Mouse (Mus musculus): ENCODE measurements around the gene Mast3.

Mast3 gene

DNA sequence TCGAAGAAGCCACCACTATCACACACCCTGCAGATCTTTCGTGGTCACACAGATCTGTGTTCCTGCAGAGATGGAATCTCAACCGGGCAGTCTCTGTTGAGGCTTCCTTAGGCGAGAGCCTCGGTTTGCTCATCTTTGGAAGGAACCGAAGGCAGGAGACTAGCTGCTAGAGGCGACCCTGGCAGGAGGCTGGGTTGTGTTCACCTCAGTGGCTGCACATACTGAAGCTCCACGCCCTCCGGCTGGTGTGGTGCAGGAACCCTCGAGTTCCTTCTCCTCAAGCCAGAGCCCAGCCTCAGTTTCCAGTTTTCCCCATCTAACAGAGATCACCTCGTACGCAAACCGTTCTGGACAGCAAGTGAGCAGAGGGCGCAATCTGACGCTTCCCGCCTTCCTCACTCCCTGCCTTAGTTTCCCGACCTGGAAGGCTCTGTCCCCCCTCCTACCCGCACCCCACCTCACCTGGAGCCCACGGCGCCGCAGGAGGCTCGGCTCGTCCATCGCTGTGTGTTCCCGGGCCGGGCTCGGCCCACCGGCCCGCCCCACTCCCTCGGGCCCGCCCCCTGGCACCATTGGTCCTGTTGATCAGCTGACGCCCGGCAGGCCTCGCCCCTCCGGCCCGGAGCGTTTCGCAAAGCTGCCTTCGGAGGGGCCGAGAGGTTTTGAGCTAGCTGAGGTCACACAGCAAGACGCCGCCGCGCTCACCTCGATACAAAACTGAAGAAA lies at the start of gene Mast3:
Gene Mast3, minus strand, starts transcription at position 574 of the 726 bp plus-strand sequence.
- DNase-seq (ENCODE audit: low spot score): peak; percentile 93

DNA sequence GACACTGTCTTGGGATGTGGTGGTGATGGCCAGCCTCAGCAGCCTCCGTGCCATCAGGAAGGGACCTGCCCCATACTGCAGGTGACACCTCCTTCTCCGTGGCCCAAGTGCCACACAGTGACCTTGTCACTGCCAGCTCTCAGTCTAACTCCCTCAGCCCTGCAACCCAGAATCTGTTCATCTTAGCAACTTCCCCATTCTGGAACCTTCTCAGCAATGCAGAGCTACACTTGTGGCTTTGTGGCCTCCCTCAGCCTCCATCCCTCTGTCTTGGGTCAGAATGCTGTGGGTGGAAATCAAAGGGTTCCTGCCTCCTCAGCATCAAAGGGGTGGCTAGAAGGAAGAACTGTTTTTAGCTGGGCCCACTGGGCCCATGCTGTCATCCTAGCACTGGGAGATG lies 49.0 kb upstream of the Mast3 start:
- no peak for DNase-seq (ENCODE audit: low spot score)

DNA sequence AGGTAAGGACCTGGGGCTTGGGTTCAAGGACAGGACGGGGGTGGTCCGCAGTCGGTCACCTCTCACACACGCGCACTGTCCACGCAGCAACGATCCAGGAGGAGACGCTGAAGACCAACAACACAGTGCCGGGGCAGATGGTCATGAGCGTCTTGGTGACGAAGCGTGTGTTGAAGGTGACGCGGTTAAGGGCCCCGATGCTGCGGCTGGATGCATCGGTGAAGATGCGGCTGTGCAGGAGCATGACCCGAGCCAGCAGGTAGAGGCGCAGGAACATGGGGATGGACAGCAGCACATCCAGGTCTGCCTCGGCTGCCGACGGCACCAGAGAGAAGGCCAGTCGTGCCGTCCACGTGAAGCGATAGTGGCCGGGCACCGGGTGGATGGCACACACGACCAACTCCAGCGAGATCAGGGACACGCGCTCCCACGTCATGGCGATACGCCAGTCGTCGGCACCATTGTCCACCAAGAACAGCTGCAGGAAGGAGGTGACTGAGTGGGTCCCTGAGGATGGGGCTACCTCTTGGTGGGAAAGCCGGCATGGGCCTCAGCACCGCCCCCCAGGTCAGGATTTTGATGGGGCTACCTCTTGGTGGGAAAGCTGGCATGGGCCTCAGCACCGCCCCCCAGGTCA lies 47.9 kb upstream of the Mast3 start:
- DNase-seq (ENCODE audit: low spot score): no peak

DNA sequence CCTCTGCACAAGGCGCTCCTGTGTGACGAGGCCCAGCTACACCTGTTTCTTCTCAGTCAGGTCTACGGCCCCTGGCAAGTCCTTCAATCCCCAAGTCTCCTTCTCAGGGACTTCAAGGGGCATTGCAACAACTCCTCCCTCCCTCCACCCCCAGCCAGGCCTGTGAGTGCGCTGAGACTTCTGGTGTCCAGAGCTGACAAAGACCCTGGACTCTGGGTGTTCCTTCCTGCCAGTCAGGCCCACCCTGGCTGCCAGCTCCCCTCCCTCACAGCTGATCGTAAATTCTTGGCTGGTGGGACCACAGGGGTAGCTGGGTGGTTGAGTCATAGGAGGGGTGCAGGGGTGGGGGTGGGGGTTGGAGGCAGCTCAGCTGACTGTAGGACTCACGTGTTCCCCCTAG lies 47.0 kb upstream of the Mast3 start:
- DNase-seq (ENCODE audit: low spot score): no peak

DNA sequence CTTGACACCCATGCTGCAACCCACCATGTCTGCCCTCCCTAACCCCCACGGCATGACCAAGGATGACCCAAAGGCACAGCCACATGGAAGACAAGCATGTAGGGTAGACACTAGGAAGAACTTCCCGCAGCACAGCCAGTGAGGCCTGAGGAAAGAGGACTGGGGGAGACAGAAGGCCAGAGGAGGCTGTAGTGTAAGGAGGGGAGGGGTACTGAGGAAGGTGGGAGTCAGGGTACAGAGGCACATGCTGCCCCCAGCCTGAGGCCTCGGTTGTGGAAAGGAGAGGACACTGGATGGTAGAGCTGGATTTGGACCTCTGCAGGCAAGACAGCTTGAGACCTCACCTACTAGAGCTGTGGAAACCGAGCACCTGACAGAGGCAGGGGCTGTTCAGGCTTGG lies 46.1 kb upstream of the Mast3 start:
- no peak for DNase-seq (ENCODE audit: low spot score)

DNA sequence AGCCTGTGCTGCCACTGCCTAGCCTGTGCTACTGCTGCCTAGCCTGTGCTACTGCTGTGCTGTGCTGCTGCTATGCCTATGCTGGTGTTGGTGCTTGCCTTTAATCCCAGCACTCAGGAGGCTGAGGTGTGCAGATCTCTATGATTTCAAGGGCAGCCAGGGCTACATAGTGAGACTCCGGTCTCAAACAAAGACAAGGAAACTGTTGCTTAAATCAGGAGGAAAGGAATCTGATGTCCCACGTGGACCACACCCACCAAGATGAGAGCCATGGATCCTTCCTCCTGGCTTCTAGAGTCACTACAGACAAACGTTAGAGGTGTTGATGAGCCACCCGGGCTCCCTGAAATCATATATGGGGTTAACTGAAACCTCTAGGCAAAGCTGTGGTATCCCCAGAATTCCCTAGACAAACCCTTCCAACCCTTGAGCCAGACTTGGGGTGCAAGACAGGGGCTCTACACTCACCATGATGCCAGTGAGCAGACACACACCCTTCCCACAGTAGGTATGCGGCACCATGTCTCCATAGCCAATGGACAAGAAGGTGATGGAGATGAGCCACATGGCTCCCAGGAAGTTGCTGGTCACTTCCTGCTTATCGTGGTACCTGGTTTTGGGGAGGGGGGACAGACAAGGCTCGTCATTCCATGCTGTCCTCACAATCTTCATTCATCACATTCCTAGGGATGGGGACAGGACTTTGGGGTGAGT lies 45.4 kb upstream of the Mast3 start:
- no peak for DNase-seq (ENCODE audit: low spot score)

DNA sequence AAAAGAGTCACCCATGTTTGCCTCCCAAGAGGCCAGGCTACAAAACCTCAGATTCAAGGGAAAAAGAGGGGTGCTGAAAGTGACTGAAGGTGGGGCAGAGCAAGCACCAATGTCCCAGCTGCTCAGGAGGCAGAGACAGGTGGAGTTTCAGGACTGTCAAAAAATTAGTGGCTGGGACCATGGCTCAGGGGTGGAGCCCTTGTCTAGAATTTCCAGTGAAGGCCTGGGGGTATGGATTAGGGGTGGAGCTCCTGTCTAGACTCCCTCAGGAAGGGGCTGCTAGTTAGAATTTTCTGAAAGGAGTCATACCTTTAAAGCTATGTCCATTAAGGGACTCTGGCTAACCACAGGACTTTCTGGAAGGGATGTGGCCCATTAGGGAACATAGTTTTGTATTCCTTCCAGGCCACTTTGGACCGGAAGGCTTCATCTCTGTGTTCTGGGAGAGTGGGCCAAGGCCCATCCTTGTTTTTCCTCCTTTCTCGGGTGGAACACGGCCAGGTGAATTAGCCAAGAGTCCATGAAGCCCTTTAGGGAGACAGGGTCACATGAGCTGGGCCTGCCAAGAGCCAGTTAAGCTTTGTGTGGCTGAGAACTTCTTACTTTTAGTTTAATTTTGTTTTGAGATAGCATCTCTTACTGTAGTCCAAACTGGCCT lies 44.6 kb upstream of the Mast3 start:
- DNase-seq (ENCODE audit: low spot score): no peak

DNA sequence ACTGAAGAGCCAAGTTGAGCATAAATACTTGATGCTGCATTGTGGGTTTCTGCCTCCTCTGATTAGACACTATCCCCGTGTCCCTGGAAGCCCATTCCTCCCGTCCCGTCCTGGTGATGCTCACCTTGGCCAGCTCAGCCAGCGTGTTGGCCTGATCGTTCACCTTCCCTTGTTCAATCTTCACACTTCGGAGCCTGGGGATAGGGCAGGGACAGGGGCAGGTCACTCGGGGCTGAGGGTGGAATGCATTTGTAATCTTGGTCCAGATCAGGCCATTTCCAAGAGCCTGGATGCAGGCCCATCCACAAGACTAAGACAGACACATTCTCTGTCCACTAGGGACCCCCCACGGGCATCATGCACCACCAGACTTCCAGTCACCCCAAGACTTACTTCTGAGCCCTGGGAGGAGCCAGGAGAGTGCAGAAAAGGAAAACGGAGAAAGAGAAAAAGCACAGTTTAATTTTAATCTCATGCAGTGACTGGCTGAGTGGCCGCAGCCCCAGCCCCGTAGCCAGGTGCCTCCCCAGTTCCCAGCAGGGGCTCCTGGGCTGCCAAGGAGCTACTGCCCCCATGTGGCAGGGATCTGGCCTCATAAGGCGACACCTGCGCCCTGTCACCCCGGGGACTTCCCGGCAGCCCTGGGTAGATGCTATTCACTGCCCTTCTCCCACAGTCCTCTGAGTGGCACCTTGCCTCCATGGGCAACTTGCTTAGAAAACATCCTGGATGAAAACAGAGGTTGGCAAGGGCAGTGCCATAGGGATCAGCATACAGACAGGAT lies 41.7 kb upstream of the Mast3 start:
- DNase-seq (ENCODE audit: low spot score): no peak

DNA sequence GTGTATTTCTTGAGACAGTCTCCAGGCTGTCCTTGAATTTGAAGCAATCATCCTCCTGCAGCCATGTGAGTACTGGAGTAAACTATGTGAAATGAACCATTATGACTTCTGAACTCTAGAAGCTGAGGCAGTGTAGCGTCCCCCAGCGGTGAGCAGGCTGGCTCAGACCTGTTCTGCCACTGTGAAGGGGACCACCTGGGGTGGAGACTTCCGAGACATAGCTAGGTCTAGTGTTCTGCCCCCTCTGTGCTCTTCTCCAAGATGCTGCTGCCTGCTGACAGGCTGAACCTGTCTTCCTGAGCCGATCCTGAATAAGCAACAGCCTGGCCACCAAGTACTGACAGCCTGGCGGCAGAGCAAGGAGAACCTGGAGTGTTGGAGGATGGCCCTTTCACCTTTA lies 40.3 kb upstream of the Mast3 start:
- no peak for DNase-seq (ENCODE audit: low spot score)

DNA sequence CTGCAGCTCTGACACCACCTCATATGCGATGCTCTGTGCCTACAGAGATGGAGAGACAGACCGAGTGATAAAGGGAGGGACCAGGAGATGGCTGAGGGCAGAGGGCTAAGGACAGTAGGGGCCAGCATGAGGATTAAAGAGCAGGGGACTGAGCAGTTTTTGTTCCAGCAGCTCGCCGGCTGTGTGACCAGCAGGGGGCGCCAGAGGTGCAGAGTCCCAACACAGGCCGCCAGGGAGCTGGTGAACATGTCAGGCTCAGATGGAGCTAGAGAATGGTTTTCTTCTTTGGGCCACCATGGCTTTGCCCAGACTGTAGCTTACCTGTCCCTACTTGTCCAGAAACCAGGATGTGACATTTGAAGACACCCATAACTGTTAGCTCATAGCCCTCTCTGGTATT lies 39.7 kb upstream of the Mast3 start:
- peak; percentile 89 for DNase-seq (ENCODE audit: low spot score)

DNA sequence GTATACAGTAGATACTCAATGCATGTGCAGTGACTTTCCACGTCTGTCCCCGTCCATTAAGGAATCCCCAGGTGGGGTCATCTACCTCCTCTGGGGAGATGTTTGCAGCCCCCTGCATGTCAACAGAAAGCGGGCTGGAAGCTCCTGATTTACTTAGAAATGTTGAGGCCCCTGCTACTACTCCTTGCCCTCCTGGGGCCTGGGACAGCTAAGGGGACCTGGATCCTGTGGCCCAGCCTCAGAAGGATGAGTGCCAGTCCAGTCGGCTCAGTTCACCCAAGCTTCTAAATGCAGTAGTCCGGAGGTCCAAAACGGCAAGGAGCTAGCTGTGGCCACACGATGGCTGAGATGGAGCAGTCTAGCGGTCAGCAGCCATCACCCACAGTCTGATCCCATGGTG lies 39.1 kb upstream of the Mast3 start:
- DNase-seq (ENCODE audit: low spot score): no peak

DNA sequence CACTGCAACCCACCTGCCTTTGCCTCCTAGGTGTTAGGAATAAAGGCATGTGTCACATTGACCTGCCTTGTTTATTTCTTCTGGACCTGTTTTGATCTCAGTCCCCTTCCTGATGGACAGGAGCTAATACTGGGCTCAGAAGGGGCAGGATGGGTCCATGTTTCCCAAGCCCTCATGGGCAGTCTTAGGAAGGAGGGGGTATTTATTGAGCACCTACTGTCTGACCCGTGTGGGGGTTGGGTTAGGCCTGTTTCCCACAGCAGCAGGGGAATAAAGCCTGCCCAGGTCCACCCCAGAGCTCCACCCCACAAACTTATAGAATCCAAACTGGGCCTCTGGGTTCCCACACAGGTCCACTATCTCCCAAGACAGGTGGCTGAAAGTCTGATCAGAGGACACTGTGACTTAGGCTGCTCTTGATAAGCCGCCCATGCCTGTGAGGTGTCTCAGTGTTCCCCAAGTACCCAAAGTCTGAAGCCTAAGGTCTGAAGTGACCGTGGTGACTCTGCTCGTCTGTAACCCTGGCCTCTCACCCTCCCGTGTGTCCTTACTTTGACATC lies 38.4 kb upstream of the Mast3 start:
- no peak for DNase-seq (ENCODE audit: low spot score)

DNA sequence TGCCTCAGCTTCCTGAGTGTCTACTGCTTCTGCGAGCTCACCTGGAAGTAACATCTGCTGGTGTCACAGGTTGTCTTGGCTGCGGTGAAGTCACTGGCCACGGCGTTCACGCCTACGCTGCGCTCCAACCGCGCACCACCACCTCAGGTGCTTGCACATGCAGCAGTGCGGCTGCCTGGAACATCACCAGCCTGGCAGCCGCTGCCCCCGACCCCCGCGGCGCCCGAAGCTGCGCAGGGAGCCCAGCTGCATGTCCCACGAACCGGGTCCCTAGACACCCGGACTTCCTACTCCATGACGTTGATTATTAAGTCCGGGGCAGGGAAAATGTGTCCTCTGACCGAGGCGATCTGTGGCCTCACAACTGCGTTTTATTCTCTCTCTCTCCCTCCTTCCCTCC lies 37.6 kb upstream of the Mast3 start:
- DNase-seq (ENCODE audit: low spot score): no peak

DNA sequence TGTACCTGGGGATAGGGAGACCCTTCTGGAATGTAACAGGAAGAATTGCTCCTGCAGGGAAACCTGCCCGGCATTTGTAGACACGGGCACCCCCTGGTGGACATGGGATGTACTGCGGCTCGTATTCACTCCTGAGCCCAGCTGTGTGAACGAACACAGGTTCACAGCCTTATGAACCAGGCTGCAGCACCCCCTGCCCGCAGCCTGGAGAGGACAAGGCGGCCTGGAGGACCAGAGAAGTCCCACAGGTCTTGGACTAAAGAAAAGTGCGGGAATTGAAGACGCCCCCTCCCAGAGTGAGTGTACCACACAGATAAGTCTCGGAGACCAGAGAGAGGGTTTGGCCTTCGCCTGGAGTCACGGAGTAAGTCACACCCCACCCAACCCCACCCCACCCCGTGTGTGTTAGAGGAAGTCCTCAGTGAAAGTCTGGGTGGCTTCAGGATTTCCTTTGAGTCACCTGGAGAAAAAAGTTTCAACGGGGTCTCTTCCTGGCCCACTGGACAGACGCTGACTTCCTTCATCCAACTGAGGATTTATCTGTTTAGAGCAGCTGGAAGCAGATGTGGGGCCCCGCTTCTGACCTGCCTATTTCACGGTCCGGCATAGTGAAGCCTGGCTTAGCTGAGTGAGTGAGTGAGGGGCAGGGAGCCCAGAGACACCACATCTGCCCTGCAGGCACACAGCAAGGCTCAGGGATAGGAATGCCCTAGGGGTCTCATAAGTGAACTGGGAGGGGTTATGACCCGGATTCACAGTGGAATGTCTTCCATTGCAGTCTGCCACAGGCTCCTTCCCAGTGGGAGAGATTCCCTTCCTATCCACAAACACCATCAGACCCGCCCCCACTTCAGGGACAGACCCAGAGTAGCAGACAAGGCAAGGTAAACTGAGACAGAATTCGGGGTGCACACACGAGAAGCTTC lies 36.6 kb upstream of the Mast3 start:
- peak; percentile 93 for DNase-seq (ENCODE audit: low spot score)

DNA sequence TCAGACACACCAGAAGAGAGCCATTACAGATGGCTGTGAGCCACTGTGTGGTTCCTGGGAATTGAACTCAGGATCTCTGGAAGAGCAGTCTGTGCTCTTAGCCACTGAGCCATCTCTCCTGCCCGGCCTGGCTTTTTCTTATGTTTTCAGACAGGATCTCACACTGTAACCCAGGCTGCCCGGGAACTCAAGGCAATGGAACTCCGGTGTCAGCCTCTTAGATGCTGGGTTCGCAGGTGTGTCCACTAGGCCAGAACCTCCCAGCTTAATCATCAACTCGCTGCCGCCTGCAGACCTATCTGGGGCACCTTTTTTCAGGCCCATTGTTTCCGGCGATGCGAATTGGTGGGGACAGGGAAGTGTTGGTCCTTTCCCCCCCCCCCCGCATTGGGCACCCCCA lies 35.7 kb upstream of the Mast3 start:
- peak; percentile 37 for DNase-seq (ENCODE audit: low spot score)

DNA sequence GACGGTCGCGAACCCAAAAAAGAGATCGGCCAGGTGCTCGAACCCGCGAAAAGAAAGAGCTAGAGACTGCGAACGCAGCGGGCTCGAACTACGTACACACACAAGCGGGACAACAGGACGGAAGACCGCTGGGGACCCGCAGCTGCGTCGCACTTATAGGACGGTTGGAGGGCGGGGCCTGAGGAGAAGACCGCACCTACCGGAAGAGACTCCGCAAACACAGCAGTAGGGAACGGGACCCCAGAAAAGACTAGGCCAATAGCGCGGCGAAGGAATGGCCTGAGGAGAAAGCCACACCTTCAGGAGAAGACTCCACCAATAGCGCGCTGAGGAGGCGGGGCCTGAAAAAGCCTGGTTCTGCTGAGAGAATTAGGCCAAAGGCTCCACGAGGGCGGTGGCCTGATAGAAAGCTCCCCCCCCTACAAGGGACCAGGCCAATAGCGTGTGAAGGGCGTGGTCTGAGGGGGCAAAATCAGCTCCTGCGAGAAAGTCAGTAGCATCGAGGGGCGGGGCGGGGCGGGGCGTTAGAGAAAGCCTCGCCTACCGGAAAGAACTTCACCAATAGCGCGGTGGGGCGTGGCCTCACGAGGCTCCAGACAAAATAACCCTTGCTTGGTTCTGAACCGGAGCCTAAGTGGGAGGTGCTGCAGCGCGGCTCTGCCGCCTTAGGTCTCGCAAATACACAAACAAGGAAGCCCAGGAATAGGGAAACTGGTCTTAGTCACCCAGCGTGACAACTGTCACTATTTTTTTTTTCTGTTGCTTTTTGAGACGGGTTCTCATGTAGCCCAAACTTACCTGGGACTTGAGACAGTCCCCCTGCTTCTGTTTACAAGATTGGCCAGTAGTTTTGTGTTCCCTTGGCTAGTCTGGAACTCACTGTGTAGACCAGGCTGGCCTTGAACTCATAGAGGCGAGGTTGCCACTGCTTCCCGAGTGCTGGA lies 34.8 kb upstream of the Mast3 start, which contains the start of gene Arrdc2:
Gene Arrdc2, minus strand, starts transcription at position 313 of the 944 bp plus-strand sequence.
- peak; percentile 100 for DNase-seq (ENCODE audit: low spot score)

DNA sequence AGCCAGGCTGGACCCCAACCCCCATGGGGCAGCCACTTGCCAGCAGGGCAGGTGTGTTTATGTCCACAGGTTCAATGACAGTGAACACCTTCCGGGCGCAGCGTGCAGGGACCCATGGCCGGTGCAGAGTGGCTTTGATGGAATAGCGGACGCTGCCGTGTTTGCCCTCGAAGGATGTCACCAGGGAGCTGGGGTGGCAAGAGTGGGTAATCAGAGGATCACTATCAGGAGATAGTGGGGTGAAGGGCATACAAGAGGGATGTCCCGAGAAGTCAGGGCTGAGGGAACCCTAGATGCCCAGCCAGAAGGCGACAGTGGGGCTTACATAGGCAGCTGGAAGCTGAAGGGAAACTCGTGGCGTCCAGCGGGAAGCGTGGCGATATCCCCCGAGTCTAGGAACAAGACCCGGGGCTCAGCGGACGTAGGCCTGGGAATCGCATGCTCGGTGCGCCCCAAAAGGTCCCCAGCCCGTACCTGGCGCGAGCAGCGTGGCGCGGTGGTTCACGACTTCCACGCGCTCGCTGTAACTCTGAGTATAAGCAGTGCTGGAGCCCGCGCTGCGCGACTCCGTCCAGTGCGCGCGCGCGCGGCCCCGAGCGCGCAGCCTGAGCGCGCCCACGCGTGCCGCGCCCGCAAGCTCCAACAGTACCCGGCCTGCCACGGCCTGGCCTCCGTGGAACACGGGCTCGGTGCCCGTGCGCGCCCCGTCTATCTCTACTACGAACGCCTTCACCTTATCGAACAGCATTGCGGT lies 34.0 kb upstream of the Mast3 start:
- DNase-seq (ENCODE audit: low spot score): no peak

DNA sequence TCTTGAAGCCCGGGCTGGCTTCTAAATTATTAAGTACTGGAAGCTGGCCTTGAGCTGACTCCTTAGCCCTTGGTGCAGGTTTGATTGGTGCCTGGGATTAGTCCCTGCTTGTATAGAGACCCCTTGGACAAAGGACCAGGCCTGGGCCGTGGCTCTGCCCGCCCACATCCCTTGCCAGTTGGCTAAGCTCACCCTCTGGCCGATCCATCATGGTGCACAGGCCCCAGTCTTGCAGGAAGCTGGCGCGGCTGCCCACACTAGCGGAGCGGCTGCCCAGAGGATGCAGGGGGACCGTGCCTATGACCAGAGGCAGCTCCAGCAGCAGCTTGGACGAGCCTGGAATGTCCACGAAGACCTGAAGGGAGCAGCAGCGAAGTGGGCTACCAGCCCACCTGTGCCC lies 31.8 kb upstream of the Mast3 start:
- DNase-seq (ENCODE audit: low spot score): no peak

DNA sequence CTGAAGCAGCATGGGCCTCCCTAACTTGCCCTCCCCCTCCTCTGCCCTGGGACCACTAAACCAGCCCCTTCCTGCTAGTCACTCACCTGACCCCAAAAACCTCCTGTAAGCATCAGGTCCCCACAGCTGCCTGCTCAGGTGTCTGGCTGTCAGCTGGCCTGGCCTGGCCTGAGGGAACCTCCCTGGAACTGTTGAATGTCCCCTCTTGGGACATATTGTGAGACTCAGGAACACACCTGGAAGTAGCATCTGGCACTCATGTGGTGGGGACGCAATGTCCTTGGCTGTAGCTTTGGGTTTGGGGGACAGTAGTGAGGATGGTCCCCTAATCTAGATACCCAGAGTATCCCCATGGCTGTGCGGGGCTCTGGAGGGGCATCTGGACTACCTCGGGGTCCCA lies 29.2 kb upstream of the Mast3 start:
- DNase-seq (ENCODE audit: low spot score): no peak
